Mouse (Mus musculus) yolk sac, embryonic 10.5 days (tissue): ENCODE data around the gene Gcnt7.
A peak's percentile ranks its signal among the peaks of the same experiment; 100 is the strongest.

ENCODE experiments used
- DNase-seq: peaks from one replicate; pipeline ENCODE4 v3.0.0-alpha.2; 2017; ENCODE audit warnings: low spot score

Gcnt7 gene

GRCm38 (mm10) chr2:172458496-172458895 is at the start of gene Gcnt7:
TSS of gene Gcnt7 (minus strand) at chr2:172458596.
- DNase-seq: no peak

GRCm38 (mm10) chr2:172506121-172506520 is 47.7 kb upstream of the Gcnt7 start:
- DNase-seq: no peak

GRCm38 (mm10) chr2:172502168-172502567 is 43.8 kb upstream of the Gcnt7 start:
- DNase-seq: peak; percentile 16

- DNase-seq: peak; percentile 48
These were observed 42.9 kb upstream of the Gcnt7 start for GRCm38 (mm10) chr2:172501341-172501740.

GRCm38 (mm10) chr2:172500752-172501316 is 42.4 kb upstream of the Gcnt7 start:
- peak; percentile 14 for DNase-seq

- no peak for DNase-seq
These were observed 40.4 kb upstream of the Gcnt7 start for GRCm38 (mm10) chr2:172498823-172499222.

GRCm38 (mm10) chr2:172496736-172497345 is 38.4 kb upstream of the Gcnt7 start:
- no peak for DNase-seq

- DNase-seq: no peak
These were observed 26.4 kb upstream of the Gcnt7 start for GRCm38 (mm10) chr2:172484696-172485370.

GRCm38 (mm10) chr2:172483766-172484413 is 25.5 kb upstream of the Gcnt7 start:
- no peak for DNase-seq

GRCm38 (mm10) chr2:172481654-172482385 is 23.4 kb upstream of the Gcnt7 start:
- DNase-seq: peak; percentile 54

GRCm38 (mm10) chr2:172480296-172480695 is 21.9 kb upstream of the Gcnt7 start:
- DNase-seq: no peak

- DNase-seq: peak; percentile 43
These were observed 19.5 kb upstream of the Gcnt7 start for GRCm38 (mm10) chr2:172477860-172478259.

GRCm38 (mm10) chr2:172477350-172477749 is 19.0 kb upstream of the Gcnt7 start:
- DNase-seq: no peak

GRCm38 (mm10) chr2:172476707-172477260 is 18.4 kb upstream of the Gcnt7 start:
- peak; percentile 46 for DNase-seq

- no peak for DNase-seq
These were observed 16.6 kb upstream of the Gcnt7 start for GRCm38 (mm10) chr2:172474970-172475369.

GRCm38 (mm10) chr2:172473591-172473990 is 15.2 kb upstream of the Gcnt7 start:
- DNase-seq: no peak

- no peak for DNase-seq
These were observed 13.9 kb upstream of the Gcnt7 start, which contains the start of gene Fam209 for GRCm38 (mm10) chr2:172472318-172472717. TSS of gene Fam209 (plus strand) at chr2:172472520.

- DNase-seq: no peak
These were observed 10.0 kb upstream of the Gcnt7 start for GRCm38 (mm10) chr2:172468346-172468819.

- no peak for DNase-seq
These were observed 8.8 kb upstream of the Gcnt7 start for GRCm38 (mm10) chr2:172467206-172467605.

- DNase-seq: no peak
These were observed 8.2 kb upstream of the Gcnt7 start for GRCm38 (mm10) chr2:172466427-172467132.

- no peak for DNase-seq
These were observed 4.4 kb upstream of the Gcnt7 start for GRCm38 (mm10) chr2:172462813-172463212.
